Mouse (Mus musculus) gonadal fat pad, adult 2 months (tissue): ENCODE measurements around the gene Gm12845. TPM values are rescaled to one million over a fixed set of nuclear protein-coding genes. Genes with fewer than 3 reads are reported as not detected.
"Not testable (repeated sequence)": the region's sequence is repeated elsewhere in the genome, so short reads cannot be mapped to it uniquely, and the experiment has no call there.

Experiments
- DNase-seq: peaks from one replicate; pipeline ENCODE4 v3.0.0-alpha.2; 2012; ENCODE audit warnings: low read depth
- polyA plus RNA-seq: library from polyadenylated mRNA; depleted of rRNA; stranded (reverse); fragments of >200 nt; gene quantifications from 2 replicates; pipeline ENCODE4 v1.2.3, GENCODE M21; 2012; rRNA removed

Gene Gm12845
- polyA plus RNA-seq, result not detected in 2 replicates

- DNase-seq, result no peak
These were observed at the start of gene Gm12845 for GRCm38 (mm10) chr4:117724112-117724511. Gene Gm12845 (plus strand): TSS chr4:117724412.

DNA sequence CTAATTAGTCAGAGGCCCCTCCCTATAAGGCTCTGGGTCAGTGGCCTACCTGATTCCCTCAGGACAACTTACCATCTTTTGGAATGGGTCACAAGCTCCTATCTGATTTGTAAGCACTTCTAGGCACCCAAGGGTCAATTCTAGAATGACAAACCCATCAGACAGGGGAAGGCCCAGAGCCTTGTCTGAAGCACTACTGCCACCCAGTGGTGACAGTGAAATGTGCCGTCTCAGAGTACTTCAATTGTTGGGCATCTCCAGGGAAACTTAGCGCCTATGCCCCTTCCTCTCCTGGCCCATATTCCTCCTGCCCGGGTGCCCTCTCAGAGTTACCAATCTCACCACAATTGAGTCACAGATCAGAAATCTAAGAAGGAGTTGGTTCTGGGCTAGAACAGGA lies 47.3 kb upstream of the Gm12845 start:
- DNase-seq, result no peak

- DNase-seq, result no peak
These were observed 43.2 kb upstream of the Gm12845 start for GRCm38 (mm10) chr4:117680963-117681362.

DNA sequence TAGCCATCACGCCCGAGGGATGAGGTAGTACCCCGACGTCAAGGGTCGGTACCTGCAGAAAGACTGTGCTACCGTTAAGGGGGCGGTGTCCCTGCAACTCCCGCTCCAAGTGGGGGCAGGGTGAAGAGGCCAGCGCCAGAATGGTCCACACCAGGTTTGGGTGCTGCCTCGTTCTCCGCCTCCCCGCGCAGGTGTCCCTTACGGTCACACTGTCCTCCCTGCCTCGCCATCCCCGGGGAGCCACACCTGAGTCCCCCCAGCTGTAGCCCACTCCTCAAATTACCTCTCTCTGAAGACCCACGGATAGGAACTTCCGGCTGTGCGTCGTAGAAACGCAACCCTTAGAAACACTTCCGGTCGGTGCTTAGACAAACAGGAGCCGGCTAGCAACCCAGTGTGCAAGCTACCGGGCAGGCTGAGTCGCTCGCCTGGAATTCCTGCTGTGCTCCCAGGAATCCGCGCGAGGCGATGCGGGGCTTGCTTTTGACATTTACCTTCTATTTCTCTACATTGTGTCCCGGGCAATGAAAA lies 42.2 kb upstream of the Gm12845 start, which contains the start of gene Dmap1:
Dmap1 (minus strand) TSS at position 343 of the 531 bp plus-strand sequence.
- no peak for DNase-seq

- DNase-seq, result no peak
These were observed 41.7 kb upstream of the Gm12845 start for GRCm38 (mm10) chr4:117682463-117682862.

GRCm38 (mm10) chr4:117683048-117683768 lies 41.0 kb upstream of the Gm12845 start:
- DNase-seq, result no peak

DNA sequence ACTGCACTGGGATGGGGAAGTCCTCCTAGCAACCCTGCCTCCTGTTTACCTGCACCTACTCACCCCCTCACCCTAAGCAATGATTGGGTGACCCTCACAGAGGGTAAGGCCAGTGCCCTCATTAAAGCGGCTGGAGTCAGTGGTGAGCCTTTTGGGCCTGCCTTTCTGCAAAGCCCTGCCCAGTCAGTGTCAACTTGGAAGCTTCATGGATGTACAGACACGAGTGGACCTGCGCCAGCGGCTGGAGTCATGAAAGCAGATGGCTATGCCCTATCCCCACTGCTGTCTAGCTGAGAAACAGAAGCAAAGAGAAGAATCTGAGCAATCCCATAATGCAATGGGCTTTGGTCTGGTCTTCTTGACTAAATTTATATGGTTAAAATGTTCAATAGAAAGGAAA lies 37.9 kb upstream of the Gm12845 start:
- DNase-seq, result no peak

DNA sequence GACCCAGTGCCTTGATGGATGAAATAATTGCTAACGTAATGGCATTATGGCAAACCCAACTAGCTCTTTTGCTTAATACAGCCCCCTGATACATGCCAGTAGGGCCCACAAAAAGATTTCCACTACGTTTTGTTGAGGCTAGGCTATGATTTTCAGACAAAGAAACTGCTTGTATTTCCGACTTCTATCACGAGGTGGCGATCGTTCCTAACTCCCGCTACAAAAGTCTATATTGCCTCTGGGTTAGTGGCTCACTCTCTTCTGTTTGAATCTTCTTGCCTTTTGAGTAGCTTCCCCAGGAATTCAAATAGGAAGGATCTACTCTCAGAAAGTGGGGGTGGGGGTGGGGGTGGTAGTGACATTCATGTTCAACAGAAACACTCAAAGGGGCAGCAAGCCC lies 18.9 kb upstream of the Gm12845 start:
- no peak for DNase-seq

GRCm38 (mm10) chr4:117708780-117709550 lies 15.2 kb upstream of the Gm12845 start:
- DNase-seq, result no peak

GRCm38 (mm10) chr4:117712314-117712713 lies 11.9 kb upstream of the Gm12845 start:
- DNase-seq, result no peak

- DNase-seq, result no peak
These were observed 10.7 kb upstream of the Gm12845 start for GRCm38 (mm10) chr4:117713303-117714098.

DNA sequence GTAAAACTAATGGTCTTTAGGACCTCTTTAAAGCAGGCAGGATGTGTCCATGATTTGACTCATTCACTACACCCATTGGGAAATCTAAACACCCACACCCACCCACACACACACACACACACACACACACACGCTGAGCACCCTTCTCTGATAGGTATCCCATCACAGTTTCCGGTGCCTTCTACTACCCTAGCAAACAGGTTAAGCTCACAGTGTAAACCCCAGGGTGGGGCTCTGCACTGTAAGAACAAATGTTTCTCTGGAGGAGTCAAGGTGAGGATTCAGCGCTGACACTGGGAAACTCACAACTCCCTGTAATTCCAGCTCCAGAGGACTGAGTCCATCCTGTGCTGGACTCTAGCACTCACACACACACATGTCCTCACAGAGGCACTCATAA lies 7.7 kb downstream of the Gm12845 start:
- no peak for DNase-seq

GRCm38 (mm10) chr4:117737559-117737958 lies 13.3 kb downstream of the Gm12845 start:
- no peak for DNase-seq

- DNase-seq, result not testable (repeated sequence)
These were observed 28.3 kb downstream of the Gm12845 start for GRCm38 (mm10) chr4:117752469-117752868.

- DNase-seq, result no peak
These were observed 35.9 kb downstream of the Gm12845 start for GRCm38 (mm10) chr4:117760151-117760550.

DNA sequence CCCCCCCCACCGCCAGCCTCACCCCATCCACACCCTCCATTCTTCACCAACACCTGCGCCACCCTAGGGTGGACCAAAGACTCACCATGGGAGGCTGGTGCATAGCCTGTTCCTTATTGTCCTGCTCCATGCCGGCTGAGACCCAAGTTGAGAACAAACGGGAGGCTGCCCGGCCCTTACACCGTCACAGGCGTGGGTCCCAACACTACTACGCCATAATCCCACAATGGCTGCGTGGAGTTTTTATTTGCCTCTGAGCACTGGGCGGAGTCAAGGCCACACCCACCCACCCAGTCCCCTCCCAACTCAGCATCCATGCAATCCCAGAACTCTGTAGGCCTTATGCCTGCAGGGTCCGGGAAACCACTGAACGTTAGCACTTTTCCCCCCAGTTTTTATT lies 41.2 kb downstream of the Gm12845 start, which contains the start of gene Klf17:
Klf17 (minus strand) TSS at position 233 of the 400 bp plus-strand sequence.
- DNase-seq, result no peak

DNA sequence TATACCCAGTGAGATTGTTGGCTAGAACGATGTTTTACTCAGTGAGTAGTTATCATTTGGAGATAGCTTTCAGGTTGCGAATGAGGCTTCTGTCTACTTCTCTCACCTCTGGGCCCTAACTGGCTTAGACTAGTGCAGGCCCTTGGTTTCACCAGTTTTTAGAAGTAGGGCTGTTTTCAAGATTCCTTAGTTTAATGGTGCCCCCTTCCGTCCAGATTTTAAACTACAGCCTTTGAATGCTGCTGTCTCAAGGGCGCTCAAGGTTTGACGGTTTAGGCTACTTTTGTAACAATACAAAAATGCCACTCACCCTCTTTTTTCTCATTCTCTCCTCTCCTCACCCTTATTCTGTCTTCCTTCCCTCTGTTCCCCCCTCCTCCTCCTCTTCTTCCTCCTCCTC lies 46.7 kb downstream of the Gm12845 start:
- DNase-seq, result no peak

GRCm38 (mm10) chr4:117772960-117773359 lies 48.7 kb downstream of the Gm12845 start:
- DNase-seq, result no peak
